Mouse (Mus musculus): ENCODE results near the gene Yif1b.

DNA sequence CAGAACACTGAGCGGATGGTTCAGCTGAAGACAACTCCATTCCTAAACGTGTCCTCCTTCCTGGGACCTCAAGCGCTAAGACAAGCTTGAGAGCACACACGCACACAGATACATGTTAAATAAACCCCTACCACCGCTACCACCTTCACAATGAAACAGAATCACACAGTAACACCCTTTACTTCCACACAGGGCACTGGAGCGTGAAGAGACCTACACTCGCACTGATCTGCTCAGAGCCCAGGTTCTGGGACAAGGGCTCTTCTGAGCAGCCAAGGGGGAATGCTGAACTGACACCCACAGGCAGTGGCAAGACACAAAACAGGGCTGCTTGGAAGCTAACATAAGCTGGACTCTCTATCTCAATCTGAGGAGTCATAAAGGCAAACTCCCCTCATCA, 27.5 kb downstream of the Yif1b start:
- TF ChIP-seq CTCF (conservative IDR thresholded peaks at IDR 0.05; ENCODE audit: low read length) (no peak), NANOG (IDR thresholded peaks at IDR 0.05; ENCODE audit: borderline replicate concordance, low read length) (no peak)

Measured in E14TG2a.4 (cell line).